Mouse (Mus musculus): ENCODE measurements at regions not wholly inside any gene's neighbourhood (a gene's known extent, or its start where the extent isn't known, plus 50 kb on each side); places are given as distances from the start of the nearest gene placed in this dataset.

DNA sequence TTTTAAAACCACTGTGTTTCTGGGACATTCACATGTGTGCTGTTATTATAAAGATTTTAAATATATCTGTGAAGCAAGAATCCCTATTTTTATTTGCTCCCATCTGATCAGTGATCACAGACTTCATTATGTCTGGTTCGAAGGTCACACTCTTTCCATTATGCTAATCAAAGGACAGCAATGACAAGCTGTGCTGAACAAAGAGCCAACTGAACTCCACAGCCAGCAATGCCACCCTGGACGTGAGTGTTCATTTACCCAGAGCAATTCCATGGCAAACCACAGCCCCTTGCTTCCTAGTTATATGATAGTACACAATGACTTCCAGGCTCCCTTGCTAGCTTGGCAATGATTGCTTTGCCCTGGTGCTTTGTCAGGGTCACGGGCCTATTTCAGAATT lies 55.6 kb upstream of the Ccdc190 start:
- DNase-seq = no peak

GRCm38 (mm10) chr1:169868636-169869035 lies 59.8 kb upstream of the Ccdc190 start:
- DNase-seq = no peak

DNA sequence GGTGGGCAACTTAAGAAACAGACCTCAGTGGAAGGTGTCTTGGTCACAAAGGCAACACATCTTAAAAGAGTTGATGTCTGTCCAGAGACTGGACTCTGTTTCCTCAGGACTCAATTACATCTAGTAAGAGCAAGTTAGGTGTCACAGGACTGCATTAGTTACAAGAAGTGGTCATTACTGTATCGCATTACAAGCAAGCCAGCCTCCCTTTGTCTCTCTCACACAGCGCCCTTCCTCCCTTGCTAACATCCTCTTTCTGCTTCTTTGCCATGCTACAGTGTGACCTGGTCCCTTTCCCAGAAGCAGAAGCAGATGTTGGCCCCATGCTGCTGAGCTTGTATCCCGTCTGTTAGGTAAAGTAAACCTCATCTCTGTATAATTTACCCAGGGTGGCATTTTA lies 61.0 kb upstream of the Ccdc190 start:
- no peak for DNase-seq

DNA sequence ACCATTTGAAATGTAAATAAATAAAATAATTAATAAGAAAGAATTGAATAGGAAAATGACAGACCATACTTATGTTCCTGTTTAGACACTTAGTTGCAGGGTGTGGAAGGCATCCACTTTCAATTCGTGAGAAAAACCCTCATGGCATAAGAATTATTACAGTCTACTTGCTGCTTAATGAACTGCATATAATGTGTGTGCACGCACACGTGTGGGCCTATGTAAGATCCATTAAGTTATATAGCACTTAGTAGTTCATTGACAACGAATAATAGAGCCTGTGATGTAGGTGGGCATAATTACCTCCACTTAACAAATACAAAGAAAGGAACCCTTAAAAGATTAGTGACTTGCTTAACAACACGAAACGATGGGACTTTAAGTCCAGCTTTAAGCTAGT lies 61.6 kb upstream of the Ccdc190 start:
- DNase-seq = no peak

DNA sequence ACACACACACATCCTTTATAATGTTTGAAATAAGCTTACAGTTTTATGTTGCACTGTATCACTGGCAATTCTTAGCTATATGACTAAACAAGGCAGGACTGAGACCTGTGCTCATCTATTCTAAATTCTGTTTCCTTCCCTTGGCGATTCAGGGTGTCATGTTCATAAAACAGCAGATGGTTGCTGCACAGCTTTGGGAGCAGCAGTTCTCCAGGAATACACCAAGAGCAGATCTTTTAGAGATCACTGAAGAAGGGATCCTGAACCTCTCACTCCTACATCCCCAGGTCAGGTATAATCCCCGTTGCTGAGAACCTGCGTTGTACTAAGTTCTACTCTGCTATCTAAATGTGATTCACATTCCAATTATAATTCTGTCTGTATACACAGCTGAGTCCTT lies 69.4 kb upstream of the Ccdc190 start:
- DNase-seq = no peak

DNA sequence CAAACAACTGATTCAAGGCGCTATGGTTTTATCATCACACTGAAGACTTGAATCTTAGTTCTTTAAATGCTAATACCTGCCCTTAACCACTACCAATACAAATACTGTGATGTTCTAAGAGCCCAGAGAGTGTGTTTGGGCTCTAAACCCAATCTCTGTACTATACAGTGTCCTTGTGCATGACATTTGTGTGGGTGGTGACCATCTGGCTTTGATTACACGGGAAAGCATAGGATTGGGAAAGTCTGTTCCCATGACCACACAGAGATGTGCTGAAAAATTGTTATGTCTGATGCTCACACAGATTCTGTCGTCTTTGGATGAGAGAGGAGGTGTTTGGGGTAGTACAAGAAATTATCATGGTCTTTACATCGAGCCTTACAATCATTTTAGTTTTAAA lies 76.8 kb upstream of the Ccdc190 start:
- DNase-seq = no peak

DNA sequence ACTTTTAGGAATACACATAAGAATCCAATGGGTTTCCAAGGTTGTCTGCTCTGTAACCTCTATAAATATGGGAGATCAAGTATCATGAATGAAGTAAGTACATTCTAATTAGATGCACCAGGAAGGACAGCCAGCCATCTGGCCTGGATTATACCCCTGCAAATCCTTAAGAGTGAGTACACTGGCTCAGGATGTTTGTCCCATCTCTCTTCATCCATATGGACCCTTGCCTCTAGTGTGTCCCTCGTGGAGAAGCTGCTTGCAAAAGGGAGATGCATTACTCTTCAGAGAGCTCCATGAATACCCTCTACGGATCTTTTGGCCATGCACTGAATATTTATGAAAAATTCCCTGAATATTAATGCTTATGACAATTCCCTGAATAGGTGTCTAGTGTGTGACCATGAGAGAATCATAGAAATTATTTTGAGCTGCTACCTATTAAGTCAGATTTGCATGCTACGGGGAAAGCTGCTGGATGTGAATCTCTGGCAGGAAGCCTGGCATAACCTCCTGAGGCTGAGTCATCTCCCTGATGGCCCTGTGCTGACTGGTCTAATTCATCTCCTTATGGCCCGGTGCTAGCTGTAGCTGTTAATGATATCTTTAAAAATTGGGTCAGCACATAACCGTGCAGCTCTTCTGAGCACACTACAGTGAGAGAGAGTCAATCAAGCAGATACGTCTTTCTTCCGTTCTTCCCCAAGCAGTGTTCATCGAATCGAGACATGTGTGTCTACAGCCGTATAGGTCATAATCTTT lies 80.0 kb upstream of the Ccdc190 start:
- peak; percentile 67 for DNase-seq

DNA sequence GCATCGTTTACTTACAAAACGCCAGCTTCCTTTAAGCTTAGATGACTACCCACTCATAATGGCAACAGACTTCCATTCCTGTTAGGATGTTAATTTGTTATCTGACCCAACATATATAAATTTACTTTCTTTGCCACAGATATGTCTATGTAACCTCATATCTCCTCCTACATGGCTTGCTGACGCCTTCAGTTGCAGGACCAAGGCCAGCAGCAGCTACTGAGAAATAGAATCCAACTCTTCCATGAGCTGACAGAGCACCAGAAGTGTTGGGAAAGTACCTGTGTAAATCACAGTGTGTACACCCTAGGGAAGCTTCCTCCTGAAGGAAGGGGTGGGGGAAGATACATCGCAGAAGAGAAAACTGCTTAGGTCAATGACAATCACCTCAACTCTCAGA lies 86.0 kb upstream of the Ccdc190 start:
- DNase-seq = no peak

DNA sequence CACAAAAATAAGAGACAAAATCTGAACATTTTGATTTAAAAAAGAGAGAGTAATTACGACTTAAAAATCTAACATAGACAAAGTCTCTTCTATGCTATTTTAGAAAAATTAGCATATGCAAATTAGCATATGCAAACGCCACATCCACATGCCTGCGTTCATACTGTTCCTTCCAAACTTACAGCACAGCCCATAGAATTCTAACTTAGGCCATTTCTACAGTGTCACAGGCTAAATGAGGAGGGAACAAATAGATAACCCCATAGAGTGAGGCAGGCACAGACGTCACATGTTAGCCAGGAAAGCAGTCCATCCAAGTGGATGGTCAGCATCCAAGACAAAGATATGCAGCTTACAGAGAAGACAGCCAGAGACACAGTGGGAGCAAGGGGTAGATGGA lies 87.5 kb upstream of the Ccdc190 start:
- DNase-seq = no peak

DNA sequence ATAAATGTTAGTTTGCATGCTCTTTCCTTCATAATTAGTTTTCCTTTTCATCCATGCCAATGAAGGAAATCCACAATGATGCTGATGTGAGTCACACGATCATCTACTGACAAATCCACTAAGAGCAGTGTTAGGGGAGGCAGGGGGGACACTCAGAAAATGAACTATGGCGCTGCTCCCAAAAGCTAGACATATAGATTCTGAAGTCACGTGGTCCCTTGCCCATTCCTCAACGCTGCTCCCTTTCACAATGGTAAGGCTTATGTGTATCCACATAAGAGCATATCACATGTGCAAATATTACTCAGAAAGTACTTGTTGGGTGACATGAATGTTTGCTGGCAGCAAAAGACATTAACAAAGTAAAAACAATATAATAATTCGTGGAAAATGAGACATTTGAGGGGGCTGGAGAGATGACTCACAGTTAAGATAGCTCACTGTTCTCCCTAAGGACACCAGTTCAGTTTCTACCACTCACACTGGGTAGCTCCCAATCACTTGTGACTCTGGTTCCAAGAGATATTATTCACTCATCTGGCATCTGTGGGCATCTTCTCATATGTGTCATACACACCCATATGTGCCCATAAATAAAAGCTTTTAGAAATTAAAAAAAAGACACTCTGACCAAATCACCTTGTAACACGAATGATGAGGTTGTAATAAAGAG lies 88.3 kb upstream of the Ccdc190 start:
- DNase-seq = no peak

- no peak for DNase-seq
Observed at GRCm38 (mm10) chr1:169833385-169833784, 85.9 kb upstream of the Rgs4 start.

DNA sequence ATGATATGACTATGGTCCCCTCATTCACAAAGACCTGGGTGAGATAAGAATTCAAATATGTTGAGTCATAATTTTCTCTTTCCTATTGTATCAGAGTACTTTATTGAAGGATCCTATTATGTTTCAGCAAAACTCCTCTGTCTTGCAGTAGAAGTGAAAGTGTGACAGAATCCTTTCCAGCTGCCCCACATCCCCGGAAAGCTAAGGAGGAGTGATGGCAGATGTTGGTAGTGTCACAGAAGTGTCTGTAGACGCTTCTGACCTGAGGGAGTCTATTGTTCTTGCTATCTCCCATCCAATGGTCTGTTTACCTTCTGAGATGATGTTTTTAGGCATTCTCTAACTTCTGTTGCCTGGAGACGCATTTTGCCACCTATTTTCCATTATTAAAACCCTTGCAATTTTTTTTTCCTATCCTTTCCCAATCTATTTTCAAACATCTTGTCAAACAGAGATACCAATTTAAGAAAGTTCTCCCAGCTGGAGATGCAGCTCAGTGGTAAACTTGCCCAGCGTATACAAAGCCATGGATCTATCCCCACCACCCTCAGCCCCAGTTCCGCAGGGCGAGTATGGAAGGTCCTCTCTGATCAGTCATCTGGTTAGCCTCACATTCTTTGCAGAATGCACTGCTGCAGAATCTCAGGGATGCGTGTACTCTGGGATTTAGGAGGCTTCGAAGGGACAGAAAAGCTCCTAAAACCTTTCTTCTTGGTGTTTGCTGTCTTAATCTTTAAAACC lies 84.1 kb upstream of the Rgs4 start:
- DNase-seq = no peak

- DNase-seq = no peak
Observed at GRCm38 (mm10) chr1:169830596-169830995, 83.2 kb upstream of the Rgs4 start.

GRCm38 (mm10) chr1:169822034-169822433 lies 74.6 kb upstream of the Rgs4 start:
- no peak for DNase-seq

- DNase-seq = peak; percentile 28
Observed at GRCm38 (mm10) chr1:169819404-169819949, 72.0 kb upstream of the Rgs4 start.

GRCm38 (mm10) chr1:169816939-169817338 lies 69.5 kb upstream of the Rgs4 start:
- no peak for DNase-seq

DNA sequence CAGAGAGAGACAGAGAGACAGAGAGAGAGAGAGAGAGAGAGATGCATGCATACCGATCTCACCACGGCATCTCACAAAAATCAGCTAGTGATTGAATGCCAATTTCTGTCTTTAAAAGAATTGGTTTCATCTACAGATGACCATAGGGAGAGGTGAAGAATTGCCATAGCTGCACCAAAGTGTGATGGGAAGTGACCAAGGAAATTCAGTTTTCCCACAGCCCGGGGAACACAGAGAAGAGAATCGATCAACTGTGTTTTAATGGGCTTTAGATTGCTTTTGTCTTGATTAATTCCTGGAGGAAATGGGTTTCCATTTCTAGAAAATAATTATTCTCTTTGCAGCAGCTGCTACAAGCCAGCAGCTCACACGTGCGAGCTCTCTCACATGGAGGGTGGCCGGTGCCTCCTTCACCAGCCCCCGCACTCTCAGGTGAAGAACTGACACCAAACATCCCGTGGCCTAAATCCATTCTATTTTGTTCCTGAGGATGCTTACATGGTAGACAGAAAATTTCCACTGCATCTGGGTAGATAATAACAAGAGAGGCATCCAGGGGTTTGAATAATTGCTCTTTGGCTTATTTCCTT lies 65.2 kb upstream of the Rgs4 start:
- no peak for DNase-seq

- no peak for DNase-seq
Observed at GRCm38 (mm10) chr1:169803428-169804138, 56.1 kb upstream of the Rgs4 start.

GRCm38 (mm10) chr1:169802868-169803267 lies 55.4 kb upstream of the Rgs4 start:
- DNase-seq = no peak

DNA sequence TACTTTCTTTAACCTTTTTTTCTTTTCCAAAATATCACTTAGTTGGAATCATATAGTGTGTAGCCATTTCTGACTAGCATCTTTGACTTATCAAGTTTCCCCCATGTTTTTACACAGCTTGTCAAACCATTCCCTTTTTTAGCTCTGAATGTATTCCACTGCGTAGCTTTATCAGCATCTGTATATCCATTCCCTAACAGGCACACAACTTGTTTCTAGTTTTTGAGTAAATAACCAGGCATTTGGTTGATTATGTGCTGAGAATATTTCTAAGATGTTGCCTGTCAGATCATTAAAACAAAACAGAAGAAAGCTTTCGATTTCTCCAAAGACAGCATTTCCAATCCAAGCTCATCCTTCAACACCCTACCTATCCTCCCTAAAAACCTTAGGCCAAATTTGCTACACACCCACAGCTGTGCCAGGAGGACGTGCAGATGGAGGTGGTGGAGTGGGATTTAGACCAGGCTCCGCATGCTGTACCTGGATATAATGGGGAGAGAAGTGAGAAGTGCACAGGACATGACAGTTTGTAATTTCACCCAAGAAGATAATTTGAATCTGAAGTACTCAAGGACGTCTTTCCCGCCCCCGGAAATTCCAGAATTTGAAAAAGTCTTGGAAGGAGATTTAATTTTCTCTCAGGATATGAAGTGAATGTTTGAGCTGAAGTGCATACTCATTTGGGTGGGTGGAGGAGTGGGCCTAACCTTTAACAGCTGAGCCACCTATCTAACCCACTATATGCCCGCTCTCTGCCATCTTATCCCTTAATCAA lies 54.8 kb upstream of the Rgs4 start:
- no peak for DNase-seq

Data from adrenal gland, adult 2 months (tissue).